Mouse (Mus musculus): ENCODE results near the gene A630001G21Rik.

The A630001G21Rik gene

GRCm38 (mm10) chr1:85771976-85772375, 6.5 kb downstream of the A630001G21Rik start:
- DNase-seq (ENCODE audit: low spot score in 2 of 2), result no peak

- no peak for DNase-seq (ENCODE audit: low spot score in 2 of 2)
Measured at GRCm38 (mm10) chr1:85767754-85768153, 10.7 kb downstream of the A630001G21Rik start.

GRCm38 (mm10) chr1:85766120-85766519, 12.3 kb downstream of the A630001G21Rik start:
- no peak for DNase-seq (ENCODE audit: low spot score in 2 of 2)

GRCm38 (mm10) chr1:85764291-85764690, 14.2 kb downstream of the A630001G21Rik start:
- DNase-seq (ENCODE audit: low spot score in 2 of 2), result no peak

- no peak for DNase-seq (ENCODE audit: low spot score in 2 of 2)
Measured at GRCm38 (mm10) chr1:85763386-85763785, 15.1 kb downstream of the A630001G21Rik start.

- DNase-seq (ENCODE audit: low spot score in 2 of 2), result no peak
Measured at GRCm38 (mm10) chr1:85761665-85762064, 16.8 kb downstream of the A630001G21Rik start.

GRCm38 (mm10) chr1:85758969-85759293, 19.5 kb downstream of the A630001G21Rik start:
- no peak for DNase-seq (ENCODE audit: low spot score in 2 of 2)

- DNase-seq (ENCODE audit: low spot score in 2 of 2), result no peak
Measured at GRCm38 (mm10) chr1:85758231-85758968, 20.0 kb downstream of the A630001G21Rik start.

GRCm38 (mm10) chr1:85757531-85758230, 20.8 kb downstream of the A630001G21Rik start:
- no peak for DNase-seq (ENCODE audit: low spot score in 2 of 2)

- DNase-seq (ENCODE audit: low spot score in 2 of 2), result no peak
Measured at GRCm38 (mm10) chr1:85751932-85752680, 26.3 kb downstream of the A630001G21Rik start.

GRCm38 (mm10) chr1:85751494-85751893, 26.9 kb downstream of the A630001G21Rik start:
- DNase-seq (ENCODE audit: low spot score in 2 of 2), result no peak

- no peak for DNase-seq (ENCODE audit: low spot score in 2 of 2)
Measured at GRCm38 (mm10) chr1:85750650-85751049, 27.8 kb downstream of the A630001G21Rik start.

- no peak for DNase-seq (ENCODE audit: low spot score in 2 of 2)
Measured at GRCm38 (mm10) chr1:85749829-85750228, 28.6 kb downstream of the A630001G21Rik start.

GRCm38 (mm10) chr1:85746511-85746910, 31.9 kb downstream of the A630001G21Rik start:
- no peak for DNase-seq (ENCODE audit: low spot score in 2 of 2)

GRCm38 (mm10) chr1:85744539-85744938, 33.9 kb downstream of the A630001G21Rik start:
- no peak for DNase-seq (ENCODE audit: low spot score in 2 of 2)

- no peak for DNase-seq (ENCODE audit: low spot score in 2 of 2)
Measured at GRCm38 (mm10) chr1:85742916-85743505, 35.4 kb downstream of the A630001G21Rik start.

- DNase-seq (ENCODE audit: low spot score in 2 of 2), result no peak
Measured at GRCm38 (mm10) chr1:85742333-85742732, 36.1 kb downstream of the A630001G21Rik start.

- DNase-seq (ENCODE audit: low spot score in 2 of 2), result no peak
Measured at GRCm38 (mm10) chr1:85740923-85741322, 37.5 kb downstream of the A630001G21Rik start.

- no peak for DNase-seq (ENCODE audit: low spot score in 2 of 2)
Measured at GRCm38 (mm10) chr1:85739819-85740218, 38.6 kb downstream of the A630001G21Rik start.

GRCm38 (mm10) chr1:85739000-85739399, 39.4 kb downstream of the A630001G21Rik start:
- DNase-seq (ENCODE audit: low spot score in 2 of 2), result no peak

- peak; percentile 19 to 76 for DNase-seq (ENCODE audit: low spot score in 2 of 2)
Measured at GRCm38 (mm10) chr1:85736355-85737184, 41.9 kb downstream of the A630001G21Rik start.
